Mouse (Mus musculus) E14TG2a.4 (cell line): ENCODE results near the gene Mid1ip1.

Experiments used
- CTCF ChIP-seq: conservative IDR thresholded peaks from 2 replicates; pipeline ENCODE4 v1.5.1; 2014; ENCODE audit warnings: low read length
- NANOG ChIP-seq: IDR thresholded peaks from 2 replicates; pipeline ENCODE4 v1.6.1; 2014; ENCODE audit warnings: borderline replicate concordance, low read length, mixed read lengths
- POU5F1 ChIP-seq: IDR thresholded peaks from 2 replicates; pipeline ENCODE4 v1.6.1; 2014; ENCODE audit warnings: low read length, borderline replicate concordance

DNA sequence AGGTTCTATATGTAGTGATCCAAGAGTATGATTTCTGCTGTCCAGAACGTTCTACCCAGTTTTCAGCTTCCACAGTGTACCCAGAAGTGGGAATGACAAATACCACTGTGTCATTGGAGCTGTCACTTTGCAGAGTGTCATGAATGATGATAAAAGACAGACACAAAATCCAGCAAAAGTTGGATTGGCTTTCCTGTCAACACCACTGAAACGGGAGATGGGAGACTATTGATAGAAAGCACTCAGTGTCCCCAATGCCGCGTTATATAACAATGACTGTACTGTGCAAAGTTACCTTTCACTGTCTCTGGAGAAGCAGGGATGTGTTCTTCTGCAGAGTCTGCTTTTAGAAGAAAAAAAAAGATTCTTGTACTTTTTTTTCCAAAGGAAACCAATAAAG, 44.1 kb downstream of the Mid1ip1 start:
- TF ChIP-seq POU5F1 (no peak), CTCF (no peak), NANOG (no peak)
